Mouse (Mus musculus): ENCODE measurements around the gene Tor1a. TPM values are rescaled to one million over a fixed set of nuclear protein-coding genes. Genes with fewer than 3 reads are reported as not detected.
A peak's percentile ranks its signal among the peaks of the same experiment; 100 is the strongest.
"Not testable (repeated sequence)": the region's sequence is repeated elsewhere in the genome, so short reads cannot be mapped to it uniquely, and the experiment has no call there.

The Tor1a gene
- total RNA-seq, 2 experiments from 2014 or later, result 37.3 to 40.0 TPM

GRCm38 (mm10) chr2:30923099-30923498 lies 44.6 kb downstream of the Tor1a start:
- DNase-seq (ENCODE audit: low spot score in 2 of 2), result no peak

- peak; percentile 39 to 44 for DNase-seq (ENCODE audit: low spot score in 2 of 2)
Measured at GRCm38 (mm10) chr2:30920216-30920615, 47.5 kb downstream of the Tor1a start.

- no peak for DNase-seq (ENCODE audit: low spot score in 2 of 2)
Measured at GRCm38 (mm10) chr2:30918780-30919329, 48.9 kb downstream of the Tor1a start.

- DNase-seq (ENCODE audit: low spot score in 2 of 2), result no peak
Measured at GRCm38 (mm10) chr2:30918126-30918525, 49.6 kb downstream of the Tor1a start.

- peak in 1 of 2 experiments; percentile 32 for DNase-seq (ENCODE audit: low spot score in 2 of 2)
Measured at GRCm38 (mm10) chr2:30917649-30918048, 50.1 kb downstream of the Tor1a start.

GRCm38 (mm10) chr2:30915933-30916332 lies 51.8 kb downstream of the Tor1a start:
- DNase-seq (ENCODE audit: low spot score in 2 of 2), result not testable (repeated sequence)

- no peak for DNase-seq (ENCODE audit: low spot score in 2 of 2)
Measured at GRCm38 (mm10) chr2:30915376-30915775, 52.4 kb downstream of the Tor1a start.

GRCm38 (mm10) chr2:30914836-30915235 lies 52.9 kb downstream of the Tor1a start:
- DNase-seq (ENCODE audit: low spot score in 2 of 2), result no peak

- no peak for DNase-seq (ENCODE audit: low spot score in 2 of 2)
Measured at GRCm38 (mm10) chr2:30913022-30913421, 54.7 kb downstream of the Tor1a start.

- no peak for DNase-seq (ENCODE audit: low spot score in 2 of 2)
Measured at GRCm38 (mm10) chr2:30912291-30912773, 55.4 kb downstream of the Tor1a start.

Other genes starting within 250 kb of the Tor1a start
- gene 1700001O22Rik, start 164.3 kb downstream of the Tor1a start, total RNA-seq (2021), result 1 to 10 TPM; 8.2 to 8.4 TPM
- 10 to 100 TPM; 32.9 to 34.1 TPM for gene Ntmt1, start 160.1 kb downstream of the Tor1a start, total RNA-seq (2021)
- gene Asb6, start 137.6 kb downstream of the Tor1a start, total RNA-seq (2021), result 10 to 100 TPM; 41.0 to 43.1 TPM
- 1 to 10 TPM; 2.1 to 2.8 TPM for gene Prrx2, start 133.0 kb downstream of the Tor1a start, total RNA-seq (2021)
- 1 to 10 TPM; 7.1 to 9.8 TPM for gene Ptges, start 38.1 kb downstream of the Tor1a start, total RNA-seq (2021)
- 10 to 100 TPM; 27.4 to 30.2 TPM for gene Tor1b, start 15.0 kb downstream of the Tor1a start, total RNA-seq (2021)
- gene BC005624, start 14.3 kb upstream of the Tor1a start, total RNA-seq (2021), result 10 to 100 TPM; 68.6 to 71.2 TPM
- 10 to 100 TPM; 69.2 to 81.8 TPM for gene Usp20, start 14.3 kb upstream of the Tor1a start, total RNA-seq (2021)
- gene Fnbp1, start 174.1 kb upstream of the Tor1a start, total RNA-seq (2021), result 100 to 1,000 TPM in 1 of 2 experiments, 10 to 100 TPM in 1; 97.8 to 101 TPM
- 10 to 100 TPM; 42.9 to 45.1 TPM for gene Gpr107, start 184.4 kb upstream of the Tor1a start, total RNA-seq (2021)